17 mouse cellular contexts compared by ENCODE assay signal in the genomic region with DNA sequence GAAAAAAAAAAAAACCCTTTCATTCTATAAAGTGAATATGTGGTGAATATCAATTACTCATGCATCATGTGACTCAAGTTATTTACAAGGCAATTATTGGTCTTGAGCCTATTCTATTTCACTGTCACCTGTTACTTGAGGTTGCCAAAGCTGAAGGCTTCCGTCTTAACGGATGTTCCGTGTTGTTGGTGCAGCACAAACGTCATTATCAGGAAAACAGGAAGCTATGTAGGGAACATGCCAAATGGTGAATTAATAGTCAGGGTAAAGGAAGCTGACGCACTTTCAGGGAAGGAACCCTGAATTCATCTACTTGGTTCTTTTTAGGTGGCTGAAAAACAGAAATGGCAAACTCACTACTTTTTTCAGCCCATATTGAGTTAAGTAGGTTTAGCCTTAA. TPM values are rescaled to one million over a fixed set of nuclear protein-coding genes. Genes with fewer than 3 reads are reported as not detected.
DNase-seq lines count a peak whose midpoint lies in the region; ATAC-seq and TF ChIP-seq lines count a peak whose summit lies in the region.
"Had no signal": no experiment of that assay in that cellular context is flagged by ENCODE, and none has a peak within 500 bp of the region (broad histone marks: within the 10 kb centered on the region; RNA-seq: fewer than 3 reads in every experiment).

No protein-coding gene starts in this region.

- H3K27ac ChIP-seq in kidney, embryonic 14.5 days (ENCODE audit: low read depth, low read length), result no peak overlapping the region
- H3K27ac ChIP-seq in forebrain, embryonic 14.5 days (ENCODE audit: low read depth, low read length), result no peak overlapping the region
- H3K27ac ChIP-seq: hindbrain, postnatal 0 days; limb, embryonic 12.5 days had no signal

- no peak overlapping the region for H3K4me3 ChIP-seq in kidney, embryonic 14.5 days (ENCODE audit: low read length)
- H3K4me3 ChIP-seq in C2C12 (ENCODE audit: insufficient read depth, poor library complexity, severe bottlenecking), result no peak overlapping the region
- no peak overlapping the region for H3K4me3 ChIP-seq in forebrain, embryonic 14.5 days (ENCODE audit: low read depth, low read length)
- H3K4me3 ChIP-seq: limb, embryonic 12.5 days; megakaryocyte, embryonic 14.5 days had no signal

- no peaks in the 10 kb centered on the region for H3K27me3 ChIP-seq in kidney, embryonic 14.5 days (ENCODE audit: control insufficient read depth, insufficient read depth, low read length)
- H3K27me3 ChIP-seq in C2C12 (ENCODE audit: control insufficient read depth, insufficient read depth, insufficient read length), result no peaks in the 10 kb centered on the region
- no peaks in the 10 kb centered on the region for H3K27me3 ChIP-seq in forebrain, embryonic 14.5 days (replicated peaks; ENCODE audit: control insufficient read depth, insufficient read depth, low read length)
- H3K27me3 ChIP-seq: limb, embryonic 12.5 days; megakaryocyte, embryonic 14.5 days had no signal

- H3ac ChIP-seq in C2C12 (ENCODE audit: control insufficient read depth, insufficient read length, low read depth), result no peak overlapping the region

- WGBS in kidney, embryonic 14.5 days, result 76% methylated on average over 5 of the region's 5 CpGs
- WGBS in forebrain, embryonic 14.5 days, result 51% methylated on average over 5 of the region's 5 CpGs

- TF ChIP-seq CTCF in C2C12 (IDR thresholded peaks at IDR 0.05; ENCODE audit: control insufficient read depth, insufficient read depth, insufficient read length), result no peak

- H3K79me3 ChIP-seq in C2C12 (ENCODE audit: low read depth), result peaks cover 1% of the 10 kb centered on the region

- no peak for ATAC-seq in kidney, embryonic 14.5 days (ENCODE audit: low FRiP score, low TSS enrichment)
- peak; percentile 70 to 88 for ATAC-seq in hematopoietic stem cell, adult 5-6 weeks (replicated peaks in 1 of 2; ENCODE audit: insufficient read depth in 1 of 2, low FRiP score in 2 of 2, low TSS enrichment in 1 of 2, low read depth in 1 of 2, poor library complexity in 2 of 2, severe bottlenecking in 2 of 2)
- ATAC-seq in forebrain, embryonic 14.5 days, result no peak
- ATAC-seq: forebrain, postnatal 0 days; hindbrain, postnatal 0 days; midbrain, embryonic 16.5 days had no signal

- no peak overlapping the region for H3K4me2 ChIP-seq in kidney, embryonic 14.5 days (replicated peaks; ENCODE audit: low read depth, low read length)
- H3K4me2 ChIP-seq in forebrain, embryonic 14.5 days (ENCODE audit: low read length), result no peak overlapping the region
- H3K4me2 ChIP-seq: limb, embryonic 12.5 days had no signal

- H3K79me2 ChIP-seq in C2C12 (ENCODE audit: control insufficient read depth, insufficient read depth), result no peaks in the 10 kb centered on the region

- DNase-seq in heart, adult 18-20 months, result peak; percentile 28 to 73
- no peak for DNase-seq in heart, postnatal 4 days
- peak; percentile 68 for DNase-seq in kidney, adult 9 months
- no peak for DNase-seq in frontal cortex, postnatal 25 days (ENCODE audit: low spot score in 2 of 2)
- DNase-seq in forebrain, embryonic 14.5 days (ENCODE audit: low spot score), result no peak
- DNase-seq: adrenal gland, postnatal 10 days; cerebellum, adult 2 months; forebrain, postnatal 0 days; gastrocnemius, postnatal 10 days; layer of hippocampus, adult 9-11 months had no signal

- 0 out of 2 replicates have a peak, but pooled peaks cover 8% of the 10 kb centered on the region for H3K4me1 ChIP-seq in kidney, embryonic 14.5 days (ENCODE audit: control insufficient read depth, insufficient read depth, low read length)
- no peaks in the 10 kb centered on the region for H3K4me1 ChIP-seq in forebrain, embryonic 14.5 days (ENCODE audit: control insufficient read depth, insufficient read depth, low read length)
- H3K4me1 ChIP-seq: limb, embryonic 12.5 days had no signal

- no peaks in the 10 kb centered on the region for H3K9me3 ChIP-seq in kidney, embryonic 14.5 days (ENCODE audit: control insufficient read depth, low read length)
- H3K9me3 ChIP-seq in forebrain, embryonic 14.5 days (replicated peaks; ENCODE audit: control insufficient read depth, low read length), result no peaks in the 10 kb centered on the region
- H3K9me3 ChIP-seq: limb, embryonic 12.5 days; megakaryocyte, embryonic 14.5 days had no signal

- no peaks in the 10 kb centered on the region for H3K36me3 ChIP-seq in kidney, embryonic 14.5 days (ENCODE audit: control insufficient read depth, insufficient read depth, low read length)
- peaks cover 3% of the 10 kb centered on the region for H3K36me3 ChIP-seq in C2C12 (ENCODE audit: control insufficient read depth, insufficient read depth)
- H3K36me3 ChIP-seq in forebrain, embryonic 14.5 days (ENCODE audit: control insufficient read depth, insufficient read depth, low read length), result no peaks in the 10 kb centered on the region
- H3K36me3 ChIP-seq: limb, embryonic 12.5 days had no signal

- no peak overlapping the region for H3K9ac ChIP-seq in kidney, embryonic 14.5 days (ENCODE audit: low read depth, low read length)
- no peak overlapping the region for H3K9ac ChIP-seq in forebrain, embryonic 14.5 days (ENCODE audit: low read length)
- H3K9ac ChIP-seq: forebrain, postnatal 0 days; limb, embryonic 12.5 days had no signal

TF ChIP-seq in C2C12, 6 proteins besides CTCF, POLR2A, EP300 and RAD21:
- TF ChIP-seq USF1 (IDR thresholded peaks at IDR 0.05; ENCODE audit: low read depth) (peak; percentile 52), MAX (IDR thresholded peaks at IDR 0.05) (no peak), MYOG (IDR thresholded peaks at IDR 0.05; ENCODE audit: control insufficient read depth, extremely low read depth, insufficient read length) (no peak), MYOD1 (IDR thresholded peaks at IDR 0.05; ENCODE audit: control insufficient read depth, insufficient read length, low read depth) (no peak), CEBPB (IDR thresholded peaks at IDR 0.05; ENCODE audit: low read depth) (no peak), FOSL1 (IDR thresholded peaks at IDR 0.05; ENCODE audit: insufficient read depth, low read length, poor library complexity, severe bottlenecking) (no peak)

RNA-seq across cellular contexts. Expression of a gene that starts 30.0 kb away (rescaled TPM):
- total RNA-seq in heart, adult 18-20 months (2021), result 10 to 100 TPM; 31.5 to 37.7 TPM
- 10 to 100 TPM; 43.1 to 43.9 TPM for total RNA-seq in heart, postnatal 4 days (2021)
- 60.6 and 68.5 TPM in 2 replicates for polyA plus RNA-seq in kidney, embryonic 14.5 days (2014; fragmentation: Nextera tagmentation; extraction: Ambion mirVana)
- polyA plus RNA-seq in C2C12 (2012; fragmentation: generic; extraction: Trizol), result 36.0 TPM
- 36.1 and 41.7 TPM in 2 replicates for total RNA-seq in hematopoietic stem cell, adult 5-6 weeks (2017)
- polyA plus RNA-seq in forebrain, embryonic 14.5 days (2014; fragmentation: Nextera tagmentation; extraction: Ambion mirVana), result 32.3 TPM in 2 replicates

RNA-seq across cellular contexts. Expression of a gene that starts 30.0 kb away (rescaled TPM):
- total RNA-seq in heart, adult 18-20 months (2021), result 1 to 10 TPM; 3.5 to 4.1 TPM
- total RNA-seq in heart, postnatal 4 days (2021), result 1 to 10 TPM; 4.5 to 4.6 TPM
- 3.1 and 3.2 TPM in 2 replicates for polyA plus RNA-seq in kidney, embryonic 14.5 days (2014; fragmentation: Nextera tagmentation; extraction: Ambion mirVana)
- 1.3 TPM for polyA plus RNA-seq in C2C12 (2012; fragmentation: generic; extraction: Trizol)
- total RNA-seq in hematopoietic stem cell, adult 5-6 weeks (2017), result 7.3 and 17.4 TPM in 2 replicates
- polyA plus RNA-seq in forebrain, embryonic 14.5 days (2014; fragmentation: Nextera tagmentation; extraction: Ambion mirVana), result 1.9 and 2.1 TPM in 2 replicates

Comparison
In these comparisons a context has a peak if more than half of its experiments do, and no peak if none do; other contexts are left out.
1. DNase-seq: peak in heart, adult 18-20 months (2 of 2) and kidney, adult 9 months (single experiment); none in heart, postnatal 4 days (single experiment), frontal cortex, postnatal 25 days (0 of 2) and forebrain, embryonic 14.5 days (single experiment).
2. ATAC-seq: peak in hematopoietic stem cell, adult 5-6 weeks (2 of 2); none in kidney, embryonic 14.5 days (single experiment) and forebrain, embryonic 14.5 days (single experiment).